Comparison of ENCODE assay signal across 9 mouse cellular contexts in genomic region chr5:147848164-147848863, GRCm38 (mm10). TPM values are rescaled to one million over a fixed set of nuclear protein-coding genes. Genes with fewer than 3 reads are reported as not detected.
DNase-seq lines count a peak whose midpoint lies in the region; ATAC-seq and TF ChIP-seq lines count a peak whose summit lies in the region.
"Had no signal": no experiment of that assay in that cellular context is flagged by ENCODE, and none has a peak within 500 bp of the region (broad histone marks: within the 10 kb centered on the region; RNA-seq: fewer than 3 reads in every experiment).

No protein-coding gene starts in this region.

- TF ChIP-seq CTCF in ES-Bruce4 (IDR thresholded peaks at IDR 0.05; ENCODE audit: low read depth, low read length): peak; percentile 72
- TF ChIP-seq CTCF in lung, embryonic 14.5 days (IDR thresholded peaks at IDR 0.05; ENCODE audit: low read depth): peak; percentile 87

- no peak for TF ChIP-seq EP300 in ES-Bruce4 (IDR thresholded peaks at IDR 0.05; ENCODE audit: insufficient read depth, low read depth, low read length)

- H3K27me3 ChIP-seq in ES-Bruce4 (ENCODE audit: control insufficient read depth, insufficient read depth, low read length, poor library complexity, severe bottlenecking): no peaks in the 10 kb centered on the region
- H3K27me3 ChIP-seq in kidney, embryonic 16.5 days (ENCODE audit: insufficient read depth, low read length): no peaks in the 10 kb centered on the region
- no peaks in the 10 kb centered on the region for H3K27me3 ChIP-seq in lung, embryonic 14.5 days (ENCODE audit: insufficient read depth, low read length)

- H3K27ac ChIP-seq in ES-Bruce4 (ENCODE audit: insufficient read depth, low read length): no peak overlapping the region
- H3K27ac ChIP-seq in kidney, embryonic 16.5 days (ENCODE audit: low read length): no peak overlapping the region
- H3K27ac ChIP-seq in lung, embryonic 14.5 days (ENCODE audit: low read depth): no peak overlapping the region
- H3K27ac ChIP-seq: liver, embryonic 15.5 days had no signal

- H3K4me1 ChIP-seq in ES-Bruce4 (ENCODE audit: control insufficient read depth, insufficient read depth, low read length): peaks cover 5% of the 10 kb centered on the region
- H3K4me1 ChIP-seq in kidney, embryonic 16.5 days (ENCODE audit: insufficient read depth, low read length): 0 out of 2 replicates have a peak, but pooled peaks cover 5% of the 10 kb centered on the region
- no peaks in the 10 kb centered on the region for H3K4me1 ChIP-seq in lung, embryonic 14.5 days (ENCODE audit: insufficient read depth)
- H3K4me1 ChIP-seq: liver, embryonic 15.5 days had no signal

- ATAC-seq in kidney, embryonic 16.5 days (ENCODE audit: low FRiP score, low TSS enrichment): 0 out of 2 replicates have a peak, but pooled peaks have one; percentile 36
- peak; percentile 67 for ATAC-seq in lung, embryonic 14.5 days (ENCODE audit: insufficient read depth)

- TF ChIP-seq POLR2A in ES-Bruce4 (IDR thresholded peaks at IDR 0.05; ENCODE audit: insufficient read depth, low read length): no peak

- no peaks in the 10 kb centered on the region for H3K36me3 ChIP-seq in ES-Bruce4 (ENCODE audit: control insufficient read depth, insufficient read depth, low read length, poor library complexity, severe bottlenecking)
- H3K36me3 ChIP-seq in kidney, embryonic 16.5 days (ENCODE audit: insufficient read depth, low read length): no peaks in the 10 kb centered on the region
- no peaks in the 10 kb centered on the region for H3K36me3 ChIP-seq in lung, embryonic 14.5 days (ENCODE audit: insufficient read depth)
- H3K36me3 ChIP-seq: liver, embryonic 15.5 days had no signal

- no peaks in the 10 kb centered on the region for H3K9me3 ChIP-seq in ES-Bruce4 (replicated peaks; ENCODE audit: control insufficient read depth, insufficient read depth, low read length, poor library complexity, severe bottlenecking)
- no peaks in the 10 kb centered on the region for H3K9me3 ChIP-seq in kidney, embryonic 16.5 days (ENCODE audit: low read length)
- no peaks in the 10 kb centered on the region for H3K9me3 ChIP-seq in lung, embryonic 14.5 days (ENCODE audit: low read depth, low read length)
- H3K9me3 ChIP-seq: liver, embryonic 15.5 days had no signal

- H3K9ac ChIP-seq in ES-Bruce4 (ENCODE audit: low read depth, poor library complexity, severe bottlenecking): no peak overlapping the region
- H3K9ac ChIP-seq in kidney, embryonic 16.5 days (replicated peaks; ENCODE audit: low read length): no peak overlapping the region
- no peak overlapping the region for H3K9ac ChIP-seq in lung, embryonic 14.5 days
- H3K9ac ChIP-seq: liver, embryonic 15.5 days had no signal

- H3K4me2 ChIP-seq in kidney, embryonic 16.5 days (replicated peaks; ENCODE audit: low read depth, low read length): no peak overlapping the region
- peak overlapping the region; percentile 31; the same call in 1 of the 2 replicates for H3K4me2 ChIP-seq in lung, embryonic 14.5 days
- H3K4me2 ChIP-seq: liver, embryonic 15.5 days had no signal

- peak; percentile 84 for DNase-seq in adrenal gland, postnatal 10 days
- peak; percentile 79 for DNase-seq in embryo, embryonic 9.5 days (ENCODE audit: extremely low spot score)
- DNase-seq in heart, adult 8-10 months (ENCODE audit: low spot score): peak; percentile 77
- DNase-seq in lung, embryonic 14.5 days: peak; percentile 93
- peak; percentile 52 for DNase-seq in ovary, postnatal 14 days (ENCODE audit: low spot score)
- DNase-seq in urinary bladder, postnatal 36 days (ENCODE audit: low spot score in 2 of 2): peak; percentile 63 to 65

- 22% methylated on average over 16 of the region's 16 CpGs for WGBS in kidney, embryonic 16.5 days
- 20% methylated on average over 16 of the region's 16 CpGs for WGBS in lung, embryonic 14.5 days

- H3K4me3 ChIP-seq in ES-Bruce4 (ENCODE audit: low read depth, low read length): no peak overlapping the region
- no peak overlapping the region for H3K4me3 ChIP-seq in kidney, embryonic 16.5 days (ENCODE audit: low read length)
- H3K4me3 ChIP-seq in lung, embryonic 14.5 days (ENCODE audit: low read depth, low read length): no peak overlapping the region
- H3K4me3 ChIP-seq: liver, embryonic 15.5 days had no signal

RNA-seq across cellular contexts. Expression of gene Pomp, which starts 11.9 kb away (rescaled TPM):
- 249 and 270 TPM in 2 replicates for polyA plus RNA-seq in ES-Bruce4 (2011; ENCODE audit: insufficient read depth, insufficient read length, low read depth, missing spikeins)
- total RNA-seq in adrenal gland, postnatal 10 days (2021): 100 to 1,000 TPM; 150 to 160 TPM
- 100 to 1,000 TPM; 126 to 181 (median 148) TPM for total RNA-seq in heart, adult 8-10 months (2022)
- polyA plus RNA-seq in kidney, embryonic 16.5 days (2015; fragmentation: Nextera tagmentation; extraction: Ambion mirVana): 407 and 409 TPM in 2 replicates
- polyA plus RNA-seq in lung, embryonic 14.5 days (2014; fragmentation: Nextera tagmentation; extraction: Ambion mirVana): 506 and 511 TPM in 2 replicates

RNA-seq across cellular contexts. Expression of gene Slc46a3, which starts 46.3 kb away (rescaled TPM):
- polyA plus RNA-seq in ES-Bruce4 (2011; ENCODE audit: insufficient read depth, insufficient read length, low read depth, missing spikeins): 2.5 and 3.9 TPM in 2 replicates
- 1 to 10 TPM; 6.8 to 8.4 TPM for total RNA-seq in adrenal gland, postnatal 10 days (2021)
- total RNA-seq in heart, adult 8-10 months (2022): 10 to 100 TPM; 15.8 to 19.1 (median 18.9) TPM
- 2.5 and 2.7 TPM in 2 replicates for polyA plus RNA-seq in kidney, embryonic 16.5 days (2015; fragmentation: Nextera tagmentation; extraction: Ambion mirVana)
- polyA plus RNA-seq in lung, embryonic 14.5 days (2014; fragmentation: Nextera tagmentation; extraction: Ambion mirVana): 3.3 and 4.3 TPM in 2 replicates
